Mouse (Mus musculus): ENCODE data around the gene Smpdl3b. TPM values are rescaled to one million over a fixed set of nuclear protein-coding genes. Genes with fewer than 3 reads are reported as not detected.
"Not testable (repeated sequence)": the region's sequence is repeated elsewhere in the genome, so short reads cannot be mapped to it uniquely, and the experiment has no call there.

The Smpdl3b gene
- polyA plus RNA-seq, 1 experiment from 2014 or later: 6.7 TPM

DNA sequence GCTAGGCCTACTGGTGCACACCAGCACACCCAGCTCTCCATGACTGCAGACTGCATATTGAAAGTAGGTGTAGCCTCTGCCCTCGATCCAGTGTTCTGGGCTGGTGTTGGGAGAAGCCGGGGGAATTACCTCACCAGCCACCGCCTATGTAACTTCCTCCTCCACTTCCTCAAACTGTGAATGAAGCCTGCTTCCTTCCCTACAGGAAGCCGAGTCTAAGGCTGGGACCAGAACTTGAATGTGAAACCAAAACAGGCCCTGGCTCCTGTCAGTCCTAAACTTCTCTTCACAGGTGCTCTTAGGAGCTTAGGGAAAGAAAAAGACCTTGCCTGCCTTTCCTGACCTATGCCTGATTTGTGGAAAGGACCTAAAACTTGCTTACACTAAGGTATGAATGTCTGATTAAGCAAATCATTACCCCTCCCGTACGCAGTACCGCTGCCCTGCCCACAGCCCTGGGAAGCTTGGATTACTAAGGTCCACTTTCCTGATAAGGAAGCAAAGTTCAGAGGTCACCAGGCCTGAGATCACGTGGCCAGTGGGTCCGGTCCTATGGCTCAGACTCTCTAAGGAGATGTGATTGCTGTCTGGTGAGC, 9.3 kb downstream of the Smpdl3b start:
- 0 out of 2 replicates have a peak overlapping the region, but pooled peaks have one; percentile 8 for H3K4me3 ChIP-seq (replicated peaks)
- WGBS: 40% methylated on average over 9 of the region's 9 CpGs

GRCm38 (mm10) chr4:132746911-132747517, 10.0 kb downstream of the Smpdl3b start:
- no peak overlapping the region for H3K9ac ChIP-seq
- H3K4me3 ChIP-seq (replicated peaks): no peak overlapping the region
- H3K36me3 ChIP-seq: no peaks in the 10 kb centered on the region
- 0 out of 2 replicates have a peak, but pooled peaks cover 8% of the 10 kb centered on the region for H3K4me1 ChIP-seq
- H3K4me2 ChIP-seq: no peak overlapping the region
- no peaks in the 10 kb centered on the region for H3K9me3 ChIP-seq
- H3K27ac ChIP-seq: peak overlapping the region; percentile 0; the same call in 1 of the 2 replicates
- no peak for ATAC-seq (ENCODE audit: insufficient read depth, low FRiP score, low read depth)
- no peaks in the 10 kb centered on the region for H3K27me3 ChIP-seq (replicated peaks)
- 82% methylated on average over 9 of the region's 9 CpGs for WGBS

More for the DNA sequence above, 9.3 kb downstream of the Smpdl3b start:
- Histone ChIP-seq H3K9me3 (no peaks in the 10 kb centered on the region), H3K36me3 (no peaks in the 10 kb centered on the region), H3K4me1 (0 out of 2 replicates have a peak, but pooled peaks cover 8% of the 10 kb centered on the region), H3K27ac (peak overlapping the region; percentile 0), H3K27me3 (replicated peaks) (no peaks in the 10 kb centered on the region), H3K4me2 (peak overlapping the region; percentile 22), H3K9ac (no peak overlapping the region)
- peak; percentile 20; the same call in 1 of the 2 replicates for ATAC-seq (ENCODE audit: insufficient read depth, low FRiP score, low read depth)

- 69% methylated on average over 11 of the region's 11 CpGs for WGBS
- Histone ChIP-seq H3K4me2 (no peak overlapping the region), H3K27ac (no peak overlapping the region), H3K27me3 (replicated peaks) (no peaks in the 10 kb centered on the region), H3K9ac (no peak overlapping the region), H3K4me3 (replicated peaks) (no peak overlapping the region), H3K9me3 (no peaks in the 10 kb centered on the region), H3K4me1 (0 out of 2 replicates have a peak, but pooled peaks cover 8% of the 10 kb centered on the region), H3K36me3 (no peaks in the 10 kb centered on the region)
- ATAC-seq (ENCODE audit: insufficient read depth, low FRiP score, low read depth): no peak
Observed at GRCm38 (mm10) chr4:132743992-132744911, 12.8 kb downstream of the Smpdl3b start.

DNA sequence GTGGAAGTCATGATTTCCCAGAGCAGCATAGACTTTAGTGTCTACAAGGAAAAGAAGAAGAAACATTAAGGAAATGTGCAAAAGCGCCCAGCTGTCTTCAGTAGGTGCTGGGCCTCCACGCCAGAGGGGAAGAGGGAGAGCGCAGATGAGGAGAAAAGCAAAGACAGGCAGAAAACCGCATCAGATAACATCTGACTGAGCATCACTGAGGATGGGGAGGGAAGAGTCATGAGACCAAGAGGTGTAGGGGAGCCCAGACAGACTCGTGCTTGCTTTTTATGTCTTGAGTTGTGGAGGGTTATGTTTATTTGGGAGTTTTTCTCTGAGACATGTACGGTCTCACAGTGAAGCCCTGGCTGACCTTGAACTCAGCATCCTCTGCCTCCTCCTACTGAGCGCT, 15.6 kb downstream of the Smpdl3b start:
- Histone ChIP-seq H3K4me3 (replicated peaks) (no peak overlapping the region), H3K27me3 (replicated peaks) (no peaks in the 10 kb centered on the region), H3K4me1 (0 out of 2 replicates have a peak, but pooled peaks cover 8% of the 10 kb centered on the region), H3K9ac (no peak overlapping the region), H3K9me3 (no peaks in the 10 kb centered on the region), H3K4me2 (no peak overlapping the region), H3K27ac (no peak overlapping the region), H3K36me3 (no peaks in the 10 kb centered on the region)
- ATAC-seq (ENCODE audit: insufficient read depth, low FRiP score, low read depth): no peak
- 86% methylated on average over 7 of the region's 7 CpGs for WGBS

DNA sequence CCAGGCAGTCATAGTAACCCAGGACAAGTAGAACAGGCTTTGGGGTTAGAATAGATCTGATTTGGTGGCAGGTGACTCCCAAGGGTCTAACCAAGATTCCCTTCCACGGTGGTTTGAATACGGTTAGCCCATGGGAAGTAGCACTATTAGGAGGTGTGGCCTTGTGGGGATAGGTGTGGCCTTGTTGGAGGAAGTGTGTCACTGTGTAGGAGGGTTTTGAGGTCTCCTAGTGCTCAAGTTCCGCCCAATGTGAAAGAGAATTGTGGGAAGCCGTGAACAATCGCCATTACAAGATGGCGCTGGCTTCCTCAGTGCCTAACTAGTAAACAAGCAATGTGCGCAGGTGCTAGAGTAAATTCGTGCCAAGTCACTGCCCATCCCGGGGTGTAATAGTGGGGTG, 19.9 kb downstream of the Smpdl3b start:
- not testable (repeated sequence) for H3K36me3 ChIP-seq; H3K9ac ChIP-seq; H3K9me3 ChIP-seq; H3K27me3 ChIP-seq (replicated peaks); H3K27ac ChIP-seq; H3K4me2 ChIP-seq; ATAC-seq (ENCODE audit: insufficient read depth, low FRiP score, low read depth); H3K4me1 ChIP-seq; H3K4me3 ChIP-seq (replicated peaks)
- 89% methylated on average over 9 of the region's 9 CpGs for WGBS

DNA sequence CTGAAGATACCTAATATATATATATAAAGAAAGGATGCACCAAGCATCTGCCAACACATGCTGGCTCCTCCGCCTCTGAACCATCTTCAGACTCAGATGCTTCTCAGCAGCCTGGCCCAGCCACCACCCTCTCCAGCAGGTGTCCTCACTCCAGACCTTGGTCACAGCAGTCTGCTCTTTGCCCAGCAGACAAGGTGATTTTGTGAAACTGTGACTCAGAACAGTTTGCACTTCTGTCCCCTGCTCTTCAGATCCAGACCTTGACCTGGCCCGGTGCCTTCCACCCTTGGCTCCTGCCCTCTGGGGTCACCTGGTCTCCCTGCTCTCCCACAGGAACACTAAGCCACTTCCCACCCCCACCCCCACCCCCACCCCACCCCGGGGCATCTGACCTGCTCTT, 21.2 kb downstream of the Smpdl3b start:
- ATAC-seq (ENCODE audit: insufficient read depth, low FRiP score, low read depth): no peak
- Histone ChIP-seq H3K27ac (no peak overlapping the region), H3K4me3 (replicated peaks) (no peak overlapping the region), H3K9me3 (no peaks in the 10 kb centered on the region), H3K9ac (no peak overlapping the region), H3K27me3 (replicated peaks) (no peaks in the 10 kb centered on the region), H3K4me1 (peaks cover 8% of the 10 kb centered on the region; the same call in 1 of the 2 replicates), H3K4me2 (no peak overlapping the region), H3K36me3 (no peaks in the 10 kb centered on the region)
- WGBS: 50% methylated on average over 3 of the region's 3 CpGs

- no peaks in the 10 kb centered on the region for H3K9me3 ChIP-seq
- no peaks in the 10 kb centered on the region for H3K36me3 ChIP-seq
- no peak overlapping the region for H3K27ac ChIP-seq
- WGBS: 82% methylated on average over 2 of the region's 2 CpGs
- H3K4me2 ChIP-seq: no peak overlapping the region
- no peak overlapping the region for H3K9ac ChIP-seq
- no peak overlapping the region for H3K4me3 ChIP-seq (replicated peaks)
- no peaks in the 10 kb centered on the region for H3K27me3 ChIP-seq (replicated peaks)
- H3K4me1 ChIP-seq: peaks cover 8% of the 10 kb centered on the region; the same call in 1 of the 2 replicates
- no peak for ATAC-seq (ENCODE audit: insufficient read depth, low FRiP score, low read depth)
Observed at GRCm38 (mm10) chr4:132735389-132735788, 21.7 kb downstream of the Smpdl3b start.

GRCm38 (mm10) chr4:132734766-132735165, 22.3 kb downstream of the Smpdl3b start:
- no peaks in the 10 kb centered on the region for H3K9me3 ChIP-seq
- no peak overlapping the region for H3K4me2 ChIP-seq
- H3K27ac ChIP-seq: no peak overlapping the region
- 90% methylated on average over 2 of the region's 2 CpGs for WGBS
- ATAC-seq (ENCODE audit: insufficient read depth, low FRiP score, low read depth): no peak
- H3K4me1 ChIP-seq: peaks cover 8% of the 10 kb centered on the region; the same call in 1 of the 2 replicates
- H3K36me3 ChIP-seq: no peaks in the 10 kb centered on the region
- H3K27me3 ChIP-seq (replicated peaks): no peaks in the 10 kb centered on the region
- no peak overlapping the region for H3K4me3 ChIP-seq (replicated peaks)
- H3K9ac ChIP-seq: no peak overlapping the region

DNA sequence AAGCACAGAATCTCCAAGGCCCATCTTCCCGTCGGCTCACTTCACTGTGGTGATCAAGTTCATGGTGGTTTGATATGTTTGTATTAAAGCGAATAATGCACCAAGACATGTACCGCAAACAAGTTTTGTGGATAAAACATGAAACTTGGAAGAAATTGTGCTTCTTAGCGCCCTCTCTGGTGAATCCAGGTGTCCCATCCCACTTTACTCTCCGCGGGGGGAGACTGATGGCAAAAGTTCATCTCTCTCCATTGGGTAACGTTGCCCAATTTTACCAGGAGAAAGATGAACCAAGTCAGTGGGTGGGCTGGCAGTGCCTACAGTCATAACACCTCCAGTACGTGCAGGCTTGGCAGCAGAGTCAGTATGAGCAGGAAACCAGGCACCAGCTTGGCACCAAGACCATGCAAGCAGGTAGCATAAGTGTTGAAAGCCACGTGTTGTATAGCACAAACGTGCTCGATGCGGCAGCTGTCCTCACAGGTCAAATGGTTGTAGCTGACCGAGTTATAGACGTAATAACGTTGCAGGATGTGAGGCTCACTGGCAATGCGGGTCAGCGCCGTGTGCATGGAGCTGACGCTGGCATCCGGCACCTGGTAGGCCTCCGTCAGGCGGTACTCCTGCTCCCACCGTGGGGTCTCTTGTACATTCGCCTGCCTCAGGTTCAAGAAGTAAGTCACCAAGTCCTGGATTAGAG, 23.8 kb downstream of the Smpdl3b start:
- H3K4me2 ChIP-seq: peak overlapping the region; percentile 88; the same call in 1 of the 2 replicates
- H3K4me3 ChIP-seq (replicated peaks): no peak overlapping the region
- no peaks in the 10 kb centered on the region for H3K27me3 ChIP-seq (replicated peaks)
- H3K36me3 ChIP-seq: no peaks in the 10 kb centered on the region
- peak overlapping the region; percentile 31; the same call in 1 of the 2 replicates for H3K27ac ChIP-seq
- no peak for ATAC-seq (ENCODE audit: insufficient read depth, low FRiP score, low read depth)
- 89% methylated on average over 25 of the region's 25 CpGs for WGBS
- peaks cover 8% of the 10 kb centered on the region; the same call in 1 of the 2 replicates for H3K4me1 ChIP-seq
- no peak overlapping the region for H3K9ac ChIP-seq
- H3K9me3 ChIP-seq: no peaks in the 10 kb centered on the region

DNA sequence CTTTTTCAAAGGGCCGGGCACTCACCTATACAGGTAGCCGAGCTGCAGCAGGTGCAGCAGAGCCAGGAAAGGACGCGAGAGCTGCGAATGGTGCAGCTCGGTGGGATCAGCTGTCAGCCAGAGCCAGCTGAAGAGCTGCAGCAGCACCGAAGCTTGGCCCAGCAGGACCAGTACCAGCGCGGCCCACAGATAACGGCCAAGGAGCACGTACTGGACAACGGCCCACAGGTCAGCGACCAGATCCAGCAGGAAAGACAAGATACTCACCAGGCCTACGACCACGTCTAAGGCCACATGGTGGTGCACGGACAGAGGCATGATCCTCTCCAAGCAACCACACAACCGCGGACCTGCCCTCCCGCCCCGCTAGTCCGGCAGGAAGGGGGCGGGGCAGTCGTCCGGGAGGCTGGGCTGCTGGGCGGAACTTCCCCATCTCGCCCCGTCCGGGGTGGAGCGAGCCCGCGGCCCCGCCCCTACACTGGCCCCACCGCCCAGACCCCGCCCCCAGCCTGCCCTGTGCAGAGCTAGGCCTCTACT, 24.8 kb downstream of the Smpdl3b start, which contains the start of gene Xkr8:
Xkr8 (minus strand) TSS at position 399 of the 537 bp plus-strand sequence.
- peak; percentile 94 for ATAC-seq (ENCODE audit: insufficient read depth, low FRiP score, low read depth)
- WGBS: 1% methylated on average over 34 of the region's 34 CpGs
- Histone ChIP-seq H3K9me3 (no peaks in the 10 kb centered on the region), H3K36me3 (no peaks in the 10 kb centered on the region), H3K27me3 (replicated peaks) (no peaks in the 10 kb centered on the region), H3K9ac (peak within 1 kb of the TSS; percentile 20), H3K4me3 (replicated peaks) (peak within 1 kb of the TSS; percentile 63), H3K4me2 (peak within 1 kb of the TSS; percentile 88), H3K27ac (peak within 1 kb of the TSS; percentile 31; the same call in 1 of the 2 replicates), H3K4me1 (peaks cover 8% of the 10 kb centered on the region; the same call in 1 of the 2 replicates)

- H3K4me3 ChIP-seq (replicated peaks): peak overlapping the region; percentile 63
- WGBS: 47% methylated on average over 12 of the region's 12 CpGs
- H3K9me3 ChIP-seq: no peaks in the 10 kb centered on the region
- peak overlapping the region; percentile 88 for H3K4me2 ChIP-seq
- no peak overlapping the region for H3K27ac ChIP-seq
- H3K4me1 ChIP-seq: peaks cover 8% of the 10 kb centered on the region; the same call in 1 of the 2 replicates
- no peaks in the 10 kb centered on the region for H3K27me3 ChIP-seq (replicated peaks)
- no peak for ATAC-seq (ENCODE audit: insufficient read depth, low FRiP score, low read depth)
- no peaks in the 10 kb centered on the region for H3K36me3 ChIP-seq
- peak overlapping the region; percentile 20; the same call in 1 of the 2 replicates for H3K9ac ChIP-seq
Observed at GRCm38 (mm10) chr4:132731616-132732015, 25.4 kb downstream of the Smpdl3b start.

Data from stomach, embryonic 15.5 days (tissue).